Mouse (Mus musculus): Measurements from ENCODE around the gene Mecr.

The Mecr gene

GRCm38 (mm10) chr4:131836351-131836881 is 6.9 kb upstream of the Mecr start:
- no peak for DNase-seq (ENCODE audit: low read depth, low spot score)

DNA sequence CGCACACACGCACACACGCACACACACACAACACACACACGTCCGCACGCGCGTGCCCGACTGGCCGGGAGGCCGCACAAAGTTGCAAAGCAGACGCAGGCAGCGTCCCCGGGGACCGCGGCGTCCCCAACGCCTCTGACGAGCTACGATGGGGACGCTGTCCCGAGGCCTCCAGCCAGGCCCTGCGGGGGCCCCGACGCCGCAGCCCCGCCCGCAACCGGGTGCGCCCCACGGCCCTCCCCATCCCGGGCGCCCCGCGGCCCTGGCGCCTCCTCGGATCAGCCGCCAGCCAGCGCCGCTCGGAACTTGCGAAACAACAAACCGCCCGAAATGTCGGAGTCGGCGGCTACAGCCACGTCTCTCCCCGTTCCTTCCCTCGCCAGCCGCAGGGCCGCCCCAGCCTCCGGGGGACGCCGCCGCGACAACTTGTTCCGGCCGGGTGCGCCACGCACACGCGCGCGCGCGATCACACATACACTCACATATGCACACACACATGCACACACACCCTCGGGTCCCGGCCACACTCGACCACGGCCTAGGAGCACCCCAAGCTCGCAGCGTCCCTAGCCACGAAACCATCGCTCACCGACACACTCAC is 6.3 kb upstream of the Mecr start:
- DNase-seq (ENCODE audit: low read depth, low spot score), result no peak

DNA sequence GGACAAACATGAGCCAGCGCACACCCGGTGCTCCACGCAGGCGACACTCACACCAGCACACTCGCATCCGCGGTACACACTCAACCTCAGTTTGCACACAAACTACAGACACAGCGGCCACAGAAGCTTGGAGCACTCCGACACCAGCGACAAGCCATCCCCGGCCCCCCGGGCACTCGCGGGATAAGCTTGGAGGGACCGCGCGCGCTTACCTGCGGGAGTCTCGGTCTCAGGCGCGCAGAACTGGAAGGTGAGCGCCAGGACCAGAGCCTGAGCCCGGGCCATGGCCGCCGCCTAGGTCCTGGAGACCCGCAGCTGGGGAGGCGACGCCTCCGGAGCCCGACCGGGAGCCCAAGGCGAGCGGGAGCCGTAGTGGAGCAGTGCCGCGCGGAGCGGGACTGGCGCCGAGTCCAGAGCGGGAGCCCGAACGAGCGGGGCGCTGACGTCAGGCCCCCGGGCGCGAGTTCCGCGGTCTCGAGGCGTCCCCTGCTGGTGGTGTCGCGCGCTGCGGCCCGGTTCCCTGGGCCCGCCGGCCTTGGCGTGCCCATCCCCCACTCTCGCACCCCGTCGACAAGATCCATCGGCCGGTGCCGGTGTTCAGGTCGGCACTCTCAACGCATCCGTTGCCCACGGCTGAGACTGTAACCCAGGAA is 5.3 kb upstream of the Mecr start, which contains the start of gene Ptpru:
TSS of gene Ptpru (minus strand) at position 417 of the 653 bp plus-strand sequence.
- DNase-seq (ENCODE audit: low read depth, low spot score), result peak; percentile 76

- DNase-seq (ENCODE audit: low read depth, low spot score), result no peak
Measured at GRCm38 (mm10) chr4:131845991-131846778, 2.9 kb downstream of the Mecr start.

DNA sequence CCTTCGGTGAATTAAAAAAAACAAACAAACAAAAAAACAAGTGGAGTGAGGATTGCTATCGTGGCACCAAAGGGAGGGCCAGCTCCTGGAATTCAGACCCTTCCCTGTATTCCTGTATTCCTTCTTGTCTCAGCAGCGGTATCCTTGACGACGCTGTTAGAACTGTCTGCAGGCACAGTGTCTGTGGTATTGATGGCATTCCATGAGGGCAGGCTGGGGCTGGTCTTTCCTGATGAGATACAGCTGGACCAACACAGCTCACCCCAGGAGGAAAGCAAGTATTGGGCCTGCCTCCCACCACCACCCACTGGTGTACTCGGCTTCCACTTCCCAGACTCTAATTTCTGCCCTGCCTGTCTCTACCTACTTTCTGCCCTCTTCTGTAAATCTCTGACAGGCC is 4.8 kb downstream of the Mecr start:
- DNase-seq (ENCODE audit: low read depth, low spot score), result no peak

DNA sequence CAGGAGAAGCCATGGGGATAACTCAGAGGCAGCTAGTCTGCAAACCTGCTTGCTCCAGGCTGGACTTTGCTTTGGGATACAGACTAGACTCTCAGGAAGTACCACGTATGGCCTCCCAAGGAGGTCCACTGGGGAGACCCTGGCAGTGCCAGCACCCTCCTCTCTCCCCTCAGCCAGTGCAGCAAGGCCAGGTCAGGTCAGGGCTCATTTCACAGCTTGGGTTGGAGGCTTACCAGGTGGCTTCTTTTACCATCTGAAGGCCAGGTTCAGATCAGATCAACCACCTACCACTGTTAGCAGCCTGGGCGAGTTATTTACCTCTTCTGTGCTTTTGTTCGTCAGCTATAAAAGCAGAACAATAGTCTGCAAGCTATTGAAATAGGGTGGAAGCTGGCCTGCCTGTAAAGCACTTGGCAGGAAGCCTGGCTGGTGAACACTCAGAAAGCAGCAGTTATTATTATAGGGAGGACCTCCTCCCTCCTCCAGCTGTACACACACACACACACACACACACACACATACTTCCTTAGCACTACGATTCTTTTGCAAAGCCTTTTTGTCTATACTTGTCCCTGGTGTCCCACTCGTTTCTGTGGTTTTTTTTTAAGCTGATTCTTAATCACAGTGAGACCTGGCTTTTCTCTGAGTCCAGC is 6.8 kb downstream of the Mecr start:
- no peak for DNase-seq (ENCODE audit: low read depth, low spot score)

GRCm38 (mm10) chr4:131854950-131855349 is 11.7 kb downstream of the Mecr start:
- DNase-seq (ENCODE audit: low read depth, low spot score), result no peak

DNA sequence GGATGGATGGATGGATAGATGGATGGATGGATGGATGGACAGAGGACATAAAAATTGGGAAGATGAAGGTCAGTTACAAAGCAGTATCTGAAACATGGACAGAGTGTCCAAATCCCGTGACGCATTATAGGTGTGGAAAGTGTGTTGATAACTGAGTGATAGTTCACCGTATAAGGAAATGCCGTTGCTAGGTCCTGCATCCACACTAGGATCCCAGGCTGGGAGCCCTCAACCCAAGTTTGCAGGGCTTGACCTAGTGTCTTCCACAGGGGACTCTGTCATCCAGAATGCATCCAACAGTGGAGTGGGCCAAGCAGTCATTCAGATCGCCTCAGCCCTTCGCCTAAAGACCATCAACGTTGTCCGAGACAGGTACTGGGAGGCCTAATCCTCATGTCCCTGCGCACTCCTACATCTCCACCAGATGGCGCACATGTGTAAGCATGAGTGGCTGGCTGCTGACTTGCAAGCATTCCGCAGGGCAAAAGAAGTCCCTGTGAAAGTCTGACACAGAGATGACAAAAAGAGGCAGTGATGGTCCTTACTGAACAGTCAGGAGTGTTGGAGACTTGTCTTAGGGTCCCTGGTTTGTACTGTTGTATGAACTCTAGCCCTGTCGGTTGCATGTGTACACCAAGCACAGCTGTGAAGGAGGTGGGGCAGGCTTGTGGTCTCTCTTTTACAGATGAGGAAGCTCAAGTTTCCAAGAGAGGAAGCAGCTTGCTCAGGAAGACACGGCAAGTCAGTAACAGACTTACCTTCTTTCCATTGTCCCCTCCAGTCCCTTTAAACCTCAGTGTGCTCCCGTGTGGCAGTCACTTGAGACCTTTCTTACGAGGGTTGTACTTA is 17.4 kb downstream of the Mecr start:
- peak; percentile 82 for DNase-seq (ENCODE audit: low read depth, low spot score)

GRCm38 (mm10) chr4:131861341-131861739 is 18.1 kb downstream of the Mecr start:
- peak; percentile 57 for DNase-seq (ENCODE audit: low read depth, low spot score)

- DNase-seq (ENCODE audit: low read depth, low spot score), result no peak
Measured at GRCm38 (mm10) chr4:131872672-131873292, 29.5 kb downstream of the Mecr start.

DNA sequence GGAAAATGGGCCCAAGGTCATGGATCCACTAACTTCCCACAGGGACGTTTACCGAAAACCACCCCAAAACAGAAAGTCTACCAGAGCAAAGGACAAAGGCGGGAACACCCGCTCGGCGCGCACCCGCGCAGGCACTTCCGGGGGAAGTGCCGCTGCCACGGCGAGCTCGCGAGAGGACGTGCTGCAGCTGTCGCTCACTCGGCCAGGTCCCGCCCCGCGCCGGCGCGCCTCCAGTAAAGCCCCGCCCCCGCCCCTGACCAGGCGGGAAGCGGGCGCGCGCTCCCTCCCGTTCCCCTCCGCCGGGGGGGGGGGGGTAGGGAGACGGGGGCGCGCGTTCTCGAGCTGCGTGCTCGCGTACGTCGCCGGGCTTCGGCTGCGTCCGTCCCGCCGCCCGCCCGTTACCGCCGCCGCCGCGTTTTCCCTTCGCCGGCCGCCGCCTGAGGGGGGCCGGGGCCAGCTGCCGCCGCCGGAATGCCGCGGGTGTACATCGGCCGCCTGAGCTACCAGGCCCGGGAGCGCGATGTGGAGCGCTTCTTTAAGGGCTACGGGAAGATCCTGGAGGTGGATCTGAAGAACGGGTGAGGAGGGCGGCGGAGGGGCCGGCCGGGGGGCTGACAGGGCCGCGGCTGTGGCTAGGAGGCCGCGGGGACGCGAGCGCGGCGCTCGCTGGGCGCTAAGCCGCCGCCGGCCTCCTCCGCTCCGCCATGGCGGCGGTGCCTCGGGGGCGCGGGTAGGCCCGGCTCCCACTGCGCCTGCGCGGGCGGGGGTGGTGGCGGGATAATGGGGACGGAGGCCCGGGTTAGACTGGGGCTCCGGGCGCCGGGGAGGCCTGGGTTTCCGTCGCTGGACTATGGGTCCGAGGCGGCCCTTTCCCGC is 30.3 kb downstream of the Mecr start, which contains the start of gene Srsf4:
TSS of gene Srsf4 (plus strand) at position 325 of the 876 bp plus-strand sequence.
- DNase-seq (ENCODE audit: low read depth, low spot score), result peak; percentile 97

- DNase-seq (ENCODE audit: low read depth, low spot score), result no peak
Measured at GRCm38 (mm10) chr4:131874169-131874536, 30.9 kb downstream of the Mecr start.

- DNase-seq (ENCODE audit: low read depth, low spot score), result no peak
Measured at GRCm38 (mm10) chr4:131874567-131874966, 31.3 kb downstream of the Mecr start.

GRCm38 (mm10) chr4:131875242-131875641 is 32.0 kb downstream of the Mecr start:
- peak; percentile 57 for DNase-seq (ENCODE audit: low read depth, low spot score)

GRCm38 (mm10) chr4:131876836-131877235 is 33.6 kb downstream of the Mecr start:
- DNase-seq (ENCODE audit: low read depth, low spot score), result no peak

- no peak for DNase-seq (ENCODE audit: low read depth, low spot score)
Measured at GRCm38 (mm10) chr4:131879692-131880091, 36.4 kb downstream of the Mecr start.

- DNase-seq (ENCODE audit: low read depth, low spot score), result no peak
Measured at GRCm38 (mm10) chr4:131881306-131881705, 38.0 kb downstream of the Mecr start.

- no peak for DNase-seq (ENCODE audit: low read depth, low spot score)
Measured at GRCm38 (mm10) chr4:131883571-131883970, 40.3 kb downstream of the Mecr start.

DNA sequence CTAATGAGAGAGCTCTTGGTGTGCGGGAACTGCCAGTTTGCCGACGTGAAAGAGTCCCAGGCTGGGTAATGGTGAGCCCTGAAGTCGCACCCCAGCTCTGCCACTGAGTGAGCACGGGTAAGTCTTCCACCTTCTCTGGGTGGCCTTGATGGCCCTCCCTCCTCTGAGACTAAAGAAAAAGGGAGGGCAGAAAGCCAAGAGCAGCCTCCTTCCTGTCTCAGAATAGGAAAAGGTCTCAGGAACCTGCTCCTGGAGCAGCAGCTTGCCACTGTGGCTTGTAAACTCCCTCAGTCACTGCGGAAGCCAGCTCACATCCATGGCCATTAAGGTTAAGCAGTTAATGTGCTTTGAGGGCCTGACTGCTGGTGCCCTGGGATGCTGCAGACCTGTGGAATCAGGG is 42.1 kb downstream of the Mecr start:
- DNase-seq (ENCODE audit: low read depth, low spot score), result no peak
